Mouse (Mus musculus): Measurements from ENCODE around the gene Npc2.

Gene Npc2

GRCm38 (mm10) chr12:84728421-84728820, 44.5 kb downstream of the Npc2 start:
- no peak for DNase-seq (ENCODE audit: low spot score in 2 of 2)

- DNase-seq (ENCODE audit: low spot score in 2 of 2): no peak
These were observed 45.5 kb downstream of the Npc2 start for GRCm38 (mm10) chr12:84727434-84727833.

GRCm38 (mm10) chr12:84726986-84727385, 46.0 kb downstream of the Npc2 start:
- no peak for DNase-seq (ENCODE audit: low spot score in 2 of 2)

- no peak for DNase-seq (ENCODE audit: low spot score in 2 of 2)
These were observed 46.6 kb downstream of the Npc2 start for GRCm38 (mm10) chr12:84726391-84726790.

GRCm38 (mm10) chr12:84718462-84719244, 54.3 kb downstream of the Npc2 start:
- DNase-seq (ENCODE audit: low spot score in 2 of 2): no peak

- DNase-seq (ENCODE audit: low spot score in 2 of 2): no peak
These were observed 58.4 kb downstream of the Npc2 start for GRCm38 (mm10) chr12:84714578-84714977.

- no peak for DNase-seq (ENCODE audit: low spot score in 2 of 2)
These were observed 63.0 kb downstream of the Npc2 start for GRCm38 (mm10) chr12:84709842-84710439.

- no peak for DNase-seq (ENCODE audit: low spot score in 2 of 2)
These were observed 65.1 kb downstream of the Npc2 start for GRCm38 (mm10) chr12:84707804-84708203.

- DNase-seq (ENCODE audit: low spot score in 2 of 2): no peak
These were observed 66.1 kb downstream of the Npc2 start for GRCm38 (mm10) chr12:84706886-84707285.

All from right cerebral cortex, postnatal 10 days (tissue).